Mouse (Mus musculus) CD4-positive helper T cell, adult 2 months (primary cell): Measurements from ENCODE around the gene Zfp865.
"Not testable (repeated sequence)": the region's sequence is repeated elsewhere in the genome, so short reads cannot be mapped to it uniquely, and the experiment has no call there.

ENCODE experiments used
- DNase-seq: peaks from one replicate; pipeline ENCODE4 v3.0.0-alpha.2; 2012; ENCODE audit warnings: low read depth, missing footprints, low spot score

Gene Zfp865

GRCm38 (mm10) chr7:5015118-5016001 is 4.8 kb upstream of the Zfp865 start, which contains the start of gene Gm44973:
Gm44973 (plus strand) TSS chr7:5015496.
- DNase-seq: peak; percentile 97

GRCm38 (mm10) chr7:5016057-5016456 is 4.1 kb upstream of the Zfp865 start:
- DNase-seq: no peak

- DNase-seq: no peak
Observed at GRCm38 (mm10) chr7:5016920-5017319, 3.3 kb upstream of the Zfp865 start.

- DNase-seq: no peak
Observed at GRCm38 (mm10) chr7:5017352-5017751, 2.8 kb upstream of the Zfp865 start.

GRCm38 (mm10) chr7:5017931-5018330 is 2.2 kb upstream of the Zfp865 start:
- DNase-seq: no peak

- DNase-seq: not testable (repeated sequence)
Observed at GRCm38 (mm10) chr7:5019576-5019975, 600 bp upstream of the Zfp865 start.

GRCm38 (mm10) chr7:5020685-5021084 is 509 bp downstream of the Zfp865 start:
- DNase-seq: no peak

- DNase-seq: no peak
Observed at GRCm38 (mm10) chr7:5021197-5021596, 1.0 kb downstream of the Zfp865 start.

GRCm38 (mm10) chr7:5029543-5029942 is 9.4 kb downstream of the Zfp865 start:
- DNase-seq: no peak

- DNase-seq: no peak
Observed at GRCm38 (mm10) chr7:5029946-5030345, 9.8 kb downstream of the Zfp865 start.

- DNase-seq: no peak
Observed at GRCm38 (mm10) chr7:5030554-5031275, 10.5 kb downstream of the Zfp865 start.

- no peak for DNase-seq
Observed at GRCm38 (mm10) chr7:5031496-5031895, 11.3 kb downstream of the Zfp865 start.

- no peak for DNase-seq
Observed at GRCm38 (mm10) chr7:5033818-5034217, 13.6 kb downstream of the Zfp865 start, which contains the start of gene 4632433K11Rik. 4632433K11Rik (plus strand) TSS chr7:5034118.

GRCm38 (mm10) chr7:5035628-5036027 is 15.5 kb downstream of the Zfp865 start:
- no peak for DNase-seq

GRCm38 (mm10) chr7:5036136-5036535 is 16.0 kb downstream of the Zfp865 start:
- DNase-seq: no peak

GRCm38 (mm10) chr7:5037026-5037425 is 16.9 kb downstream of the Zfp865 start:
- DNase-seq: no peak

- DNase-seq: no peak
Observed at GRCm38 (mm10) chr7:5037467-5037866, 17.3 kb downstream of the Zfp865 start.

- peak; percentile 96 for DNase-seq
Observed at GRCm38 (mm10) chr7:5038109-5038732, 18.0 kb downstream of the Zfp865 start, which contains the start of gene Zfp784. Zfp784 (minus strand) TSS chr7:5038446.

- no peak for DNase-seq
Observed at GRCm38 (mm10) chr7:5038940-5039339, 18.8 kb downstream of the Zfp865 start.

GRCm38 (mm10) chr7:5044981-5045380 is 24.8 kb downstream of the Zfp865 start:
- no peak for DNase-seq

- DNase-seq: no peak
Observed at GRCm38 (mm10) chr7:5046112-5046511, 25.9 kb downstream of the Zfp865 start.

- peak; percentile 59 for DNase-seq
Observed at GRCm38 (mm10) chr7:5047313-5047712, 27.1 kb downstream of the Zfp865 start.
